Mouse (Mus musculus) mature B cell (primary cell): ENCODE measurements around the gene Tas2r134.

Experiments used
- in situ Hi-C: fragments of 300-500 bp; cut with MboI; formaldehyde crosslinking; loops from 2 replicates; pipeline ENCODE4 v1.14.3; 2019

The Tas2r134 gene

DNA sequence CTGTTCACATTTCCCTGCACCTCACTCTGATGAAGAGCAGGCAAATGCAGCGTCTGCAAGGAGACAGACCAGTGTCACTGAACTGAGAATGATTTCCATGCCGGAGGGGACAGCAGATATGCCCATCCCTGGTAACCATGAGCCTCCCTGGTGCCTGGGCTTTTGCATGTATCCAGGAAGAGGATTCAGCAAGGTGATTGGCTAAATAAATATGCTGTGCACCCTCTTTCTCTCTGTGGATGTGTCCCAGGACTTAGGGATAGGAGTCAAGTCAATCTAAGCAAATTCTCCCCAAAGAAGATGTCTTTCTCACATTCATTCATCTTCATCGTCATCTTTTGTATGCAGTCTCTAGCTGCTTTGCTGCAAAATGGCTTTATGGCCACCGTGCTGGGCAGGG, at the start of gene Tas2r134:
Gene Tas2r134 (plus strand): TSS at position 301 of the 400 bp plus-strand sequence.
- in situ Hi-C loops = no loop called here

DNA sequence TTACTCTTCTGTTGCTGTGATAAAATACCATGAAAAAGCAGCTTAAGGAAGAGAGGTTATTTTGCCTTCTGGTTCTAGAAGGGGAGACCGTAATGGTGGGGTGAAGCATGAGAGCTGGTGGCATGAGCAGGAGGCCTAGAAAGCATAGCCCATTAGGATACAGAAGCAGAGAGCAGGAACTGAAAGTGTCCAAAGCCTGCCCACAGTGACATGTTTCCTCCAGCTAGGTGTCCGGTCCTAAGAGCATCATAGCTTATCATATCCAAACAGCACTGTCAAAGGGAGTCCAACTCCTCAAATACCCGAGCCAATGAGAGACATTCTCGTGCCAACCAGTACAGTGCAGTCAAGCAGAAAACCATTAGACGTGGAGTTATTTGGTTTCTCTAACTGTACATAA, 47.5 kb upstream of the Tas2r134 start:
- in situ Hi-C loops = no loop called here

DNA sequence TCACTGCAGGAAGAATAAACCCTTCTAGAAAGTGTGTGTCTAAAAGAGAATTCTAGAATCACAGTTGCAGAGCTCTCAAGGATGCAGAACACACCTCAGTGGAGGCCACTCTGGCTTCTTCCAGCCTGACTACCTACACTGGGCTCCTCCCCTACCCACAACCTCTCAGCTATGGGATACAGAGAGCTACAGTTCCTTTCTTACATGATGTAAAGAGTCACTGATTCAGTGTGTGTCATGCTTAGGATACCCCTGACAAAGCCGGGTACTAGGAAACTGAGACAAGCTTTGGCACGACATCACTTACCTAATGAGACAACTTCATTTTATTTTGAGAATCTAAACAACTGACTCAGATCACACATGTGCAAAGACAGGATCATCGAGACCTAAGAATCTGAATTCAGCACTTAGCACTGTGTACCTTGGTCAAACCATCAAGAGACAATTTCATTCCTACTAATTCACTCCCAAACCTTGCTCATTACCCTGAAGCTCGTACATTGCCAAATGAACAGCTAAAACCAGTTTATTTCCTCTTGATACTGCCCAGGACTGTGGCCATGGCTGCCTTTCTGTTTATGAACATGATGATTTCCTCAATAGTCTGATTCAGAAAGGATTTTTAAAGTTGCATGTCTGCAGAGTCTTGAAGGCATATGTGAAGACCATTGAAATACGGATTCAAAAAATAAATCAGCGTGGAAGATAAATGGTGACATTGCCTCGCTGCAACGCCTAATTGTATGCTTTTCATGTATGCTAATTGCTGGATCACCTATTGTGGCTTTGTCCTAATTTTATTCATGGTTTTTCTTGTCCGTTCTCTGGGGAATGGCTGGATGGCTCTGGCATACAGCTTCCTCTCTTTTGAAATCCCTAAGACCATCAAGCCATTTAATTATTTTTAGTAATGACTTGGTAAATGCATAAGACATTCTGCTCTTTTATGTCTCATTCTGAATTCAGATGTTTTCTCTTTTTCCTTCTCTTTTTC, 43.0 kb upstream of the Tas2r134 start:
- in situ Hi-C loops = no loop called here

DNA sequence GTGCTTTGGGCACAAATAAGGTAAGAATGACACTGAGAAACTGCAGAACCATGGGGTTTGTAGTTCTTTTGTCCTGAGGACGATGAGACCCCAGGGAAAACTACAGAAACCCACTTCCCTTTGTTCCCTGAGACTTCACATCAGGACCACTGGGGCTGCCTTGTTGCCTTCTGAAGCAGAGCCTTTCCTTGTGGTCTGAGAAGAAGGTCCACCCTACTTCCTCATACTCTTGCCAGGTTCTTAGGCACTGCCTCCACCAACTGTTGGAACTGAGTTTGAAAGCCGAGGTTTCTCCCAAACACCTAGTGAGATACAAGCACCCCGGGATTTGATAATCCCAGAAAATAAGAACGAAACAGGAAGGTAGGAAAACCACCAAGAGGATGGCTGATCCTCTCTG, 39.0 kb upstream of the Tas2r134 start:
- in situ Hi-C loops = no loop called here

DNA sequence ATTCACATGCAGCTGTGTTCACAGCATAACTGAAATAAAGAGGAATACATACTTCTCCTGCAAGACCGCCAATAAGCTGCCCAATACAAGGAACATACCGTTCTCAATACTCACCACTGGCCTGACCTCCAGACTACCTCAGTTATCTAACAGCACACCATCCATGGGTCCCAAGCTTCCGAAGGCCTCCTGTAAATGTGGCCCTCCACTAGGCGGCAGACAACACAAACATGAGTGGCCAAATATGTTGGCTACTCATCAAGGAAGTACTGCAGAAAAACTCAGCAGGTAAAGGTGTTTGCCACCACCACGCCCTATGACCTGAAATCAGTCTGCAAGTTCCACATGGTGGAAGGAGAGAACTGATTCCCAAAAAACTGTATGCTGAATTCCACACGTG, 38.4 kb upstream of the Tas2r134 start:
- in situ Hi-C loops = no loop called here

DNA sequence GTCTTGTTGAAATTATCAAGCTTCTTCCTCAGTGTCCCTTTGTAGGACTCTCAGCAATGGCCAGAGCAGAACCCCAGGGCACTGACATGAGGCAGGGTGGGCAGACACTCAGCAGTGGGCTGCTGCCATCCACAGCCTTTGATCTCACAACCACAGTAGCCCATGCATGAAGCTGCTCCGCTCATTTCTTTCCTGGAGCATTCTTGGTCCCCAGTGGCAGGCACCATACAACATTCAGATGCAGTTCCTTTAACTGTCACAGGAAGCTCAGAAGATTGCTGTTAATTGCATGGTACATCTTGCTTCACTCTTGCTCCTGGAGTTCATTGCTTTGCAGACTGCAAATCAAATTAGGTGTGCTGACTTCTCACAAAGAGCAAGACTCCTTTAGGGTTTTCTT, 37.7 kb upstream of the Tas2r134 start:
- in situ Hi-C loops = no loop called here

DNA sequence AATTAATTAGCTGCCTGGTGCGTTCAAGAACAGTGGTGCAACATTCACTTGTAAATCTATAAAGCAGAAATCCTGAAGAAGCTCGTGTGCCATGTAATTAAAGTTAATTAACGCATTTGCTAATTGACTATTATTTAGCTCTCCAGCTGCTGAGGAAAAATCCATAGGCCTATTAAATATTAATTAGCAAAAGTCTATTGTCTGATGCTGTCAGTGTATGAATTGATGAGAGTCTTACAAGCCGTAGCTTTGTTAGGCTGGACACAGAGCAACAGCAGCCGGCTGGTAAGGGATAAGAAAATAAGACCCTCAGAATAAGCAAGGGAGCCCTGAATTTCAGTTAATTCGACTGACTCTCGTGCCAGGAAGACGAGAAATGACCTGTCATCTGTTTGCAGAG, 37.0 kb upstream of the Tas2r134 start:
- in situ Hi-C loops = no loop called here

DNA sequence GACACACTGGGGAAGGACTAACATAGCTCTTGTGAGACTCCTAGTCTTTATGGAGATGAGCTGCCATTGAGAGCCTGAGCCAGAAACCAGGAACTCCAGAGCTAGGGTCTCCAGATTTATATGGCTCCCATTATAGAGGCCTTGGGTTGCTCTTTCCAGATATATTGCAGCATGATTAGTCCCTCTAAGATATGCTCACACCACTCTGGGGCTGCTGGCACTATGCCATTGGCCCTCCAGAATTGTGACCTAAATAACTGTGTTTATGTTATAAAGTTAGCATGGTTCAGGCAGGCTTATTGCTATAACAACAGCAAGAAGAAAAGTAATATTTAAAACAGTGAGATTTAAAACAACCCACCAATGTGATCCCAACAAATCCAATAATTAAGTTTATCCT, 35.2 kb upstream of the Tas2r134 start:
- in situ Hi-C loops = no loop called here

DNA sequence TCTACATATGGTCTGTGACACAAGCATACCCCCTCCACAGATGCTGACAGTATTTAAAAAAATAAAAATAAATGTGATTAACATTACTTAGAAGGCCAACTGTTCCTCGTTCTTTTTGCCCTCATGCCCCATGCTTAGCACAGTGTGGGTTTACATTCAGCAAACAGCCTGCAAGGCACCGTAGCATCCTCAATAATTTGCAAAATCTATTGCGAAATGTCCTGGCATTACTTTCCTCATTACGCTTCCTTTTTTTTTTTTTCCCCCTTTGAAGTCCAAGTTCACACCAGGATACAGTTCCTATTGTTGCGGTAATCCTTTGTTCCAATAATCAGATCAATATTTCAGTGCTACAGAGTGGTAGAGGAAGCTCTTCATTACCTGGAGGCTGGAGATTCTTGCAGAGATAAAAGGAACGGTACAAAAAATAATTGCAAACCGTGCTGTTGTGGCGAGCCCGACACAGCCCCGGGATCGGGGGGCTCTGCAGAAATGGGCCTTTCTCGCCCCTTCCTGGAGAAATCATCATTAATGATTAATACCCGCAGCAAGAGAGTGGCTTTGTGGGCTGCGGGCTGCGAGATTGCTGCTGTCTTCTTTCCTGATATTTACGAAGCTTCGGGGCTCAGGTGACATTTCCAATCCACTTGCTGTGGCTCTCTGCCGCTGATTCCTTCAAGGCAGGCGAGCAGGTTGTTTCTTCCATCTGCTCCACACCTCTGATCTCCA, 27.7 kb upstream of the Tas2r134 start:
- in situ Hi-C loops = no loop called here

DNA sequence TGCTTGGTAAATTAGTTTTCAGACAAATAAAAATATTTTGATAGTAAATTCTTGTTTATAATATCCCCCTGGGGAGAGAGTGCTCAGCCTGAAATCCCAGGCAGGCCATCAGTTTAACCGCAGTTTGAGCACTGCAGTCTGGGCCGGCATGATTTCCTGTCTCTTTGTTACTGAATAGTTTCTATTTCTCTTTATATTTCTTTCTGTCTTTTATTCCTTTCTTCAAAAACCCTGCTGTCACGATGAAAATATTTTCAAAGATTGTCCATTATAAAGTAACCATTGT, 27.2 kb upstream of the Tas2r134 start:
- in situ Hi-C loops = no loop called here

DNA sequence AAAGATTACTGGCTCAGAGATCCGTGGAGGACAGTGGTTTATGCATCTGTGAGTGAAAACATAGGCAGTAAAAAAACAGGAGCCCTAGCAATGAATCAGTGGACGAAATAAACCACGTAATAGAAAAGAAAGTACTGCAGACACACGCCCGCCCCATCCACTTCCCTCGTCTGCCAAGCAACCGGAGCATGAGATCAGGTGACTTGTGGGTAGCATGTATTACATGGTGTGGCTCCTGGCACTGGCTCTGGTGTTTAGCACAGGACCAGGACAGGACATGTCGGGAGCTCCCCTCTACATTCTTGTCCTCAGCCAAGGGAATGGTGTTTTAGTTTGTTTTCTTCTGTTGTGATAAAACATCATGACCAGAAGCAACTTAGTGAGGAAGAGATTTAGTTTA, 26.4 kb upstream of the Tas2r134 start:
- in situ Hi-C loops = no loop called here

DNA sequence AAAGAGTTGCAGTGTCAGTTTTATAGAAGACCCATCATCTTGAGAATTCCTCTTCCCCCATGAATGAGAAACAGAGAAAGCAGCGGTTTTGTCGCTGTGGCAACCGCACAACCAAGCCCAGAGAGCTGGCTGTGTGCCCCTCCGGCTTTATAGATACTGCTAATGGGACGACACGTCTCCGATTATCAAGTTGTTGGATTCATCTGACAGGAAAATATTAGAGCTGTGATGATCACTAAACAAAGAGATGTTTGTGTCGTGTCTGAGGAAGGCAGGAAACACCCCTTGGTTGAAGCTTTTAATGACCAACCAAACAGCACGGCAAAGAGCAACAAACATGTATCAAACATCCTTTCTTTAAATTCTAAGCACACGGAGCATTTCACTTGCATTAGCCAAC, 17.0 kb upstream of the Tas2r134 start:
- in situ Hi-C loops = no loop called here

DNA sequence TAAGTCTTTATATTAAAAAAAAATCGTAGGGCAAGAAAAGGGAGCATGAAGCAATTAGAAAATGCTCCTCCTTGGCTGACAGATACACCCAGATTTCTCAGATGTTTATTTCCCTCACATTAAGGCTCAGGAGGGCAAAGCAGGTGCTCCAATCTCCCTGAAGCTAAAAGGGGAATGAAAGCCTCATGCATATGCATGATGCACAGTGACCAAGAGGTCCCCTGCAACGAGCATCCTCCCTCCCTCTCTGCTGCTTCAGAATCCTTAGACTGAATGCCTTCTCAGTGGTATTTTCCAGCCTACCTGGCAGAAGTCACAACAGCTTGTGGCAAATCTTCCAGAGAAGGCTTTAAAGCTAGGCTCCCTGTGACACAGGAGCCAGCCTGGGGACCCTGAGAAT, 16.4 kb upstream of the Tas2r134 start:
- in situ Hi-C loops = no loop called here

DNA sequence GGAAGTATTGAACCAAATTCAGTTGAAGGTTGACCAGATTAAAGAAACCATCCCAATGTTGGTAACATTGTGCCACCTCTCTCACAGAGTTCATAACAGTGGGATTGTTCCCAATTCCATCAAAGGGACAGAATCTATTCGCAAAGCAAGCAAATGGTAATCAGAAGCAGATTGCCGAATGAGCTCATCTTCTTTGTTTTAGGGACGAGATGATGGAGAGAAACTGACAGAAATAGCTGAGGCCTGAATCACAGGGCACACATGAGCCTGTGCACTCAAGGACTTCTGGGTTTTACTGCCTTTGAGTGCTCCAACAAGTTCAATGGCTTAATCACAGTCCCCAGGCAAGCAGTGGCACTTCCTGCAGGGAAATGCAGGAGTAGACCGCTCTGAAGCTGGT, 13.6 kb upstream of the Tas2r134 start:
- in situ Hi-C loops = no loop called here

DNA sequence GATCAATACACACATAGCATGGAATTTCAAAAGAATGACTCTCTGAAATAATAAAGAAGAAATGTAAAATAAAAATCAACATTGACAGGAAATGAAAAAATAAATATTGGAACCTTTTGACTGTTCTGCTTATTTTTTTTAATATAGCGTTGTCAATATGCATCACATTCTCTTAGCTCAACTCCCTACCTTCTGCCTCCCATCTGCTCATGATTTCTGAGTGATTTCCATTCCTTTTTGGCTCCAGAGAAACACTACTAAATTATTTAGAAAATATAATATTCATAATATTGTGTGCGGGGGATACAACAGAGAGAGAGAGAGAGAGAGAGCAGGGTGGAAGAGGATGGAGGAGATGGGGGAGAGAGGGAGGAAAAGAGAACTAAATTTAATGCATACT, 5.4 kb upstream of the Tas2r134 start:
- in situ Hi-C loops = no loop called here

DNA sequence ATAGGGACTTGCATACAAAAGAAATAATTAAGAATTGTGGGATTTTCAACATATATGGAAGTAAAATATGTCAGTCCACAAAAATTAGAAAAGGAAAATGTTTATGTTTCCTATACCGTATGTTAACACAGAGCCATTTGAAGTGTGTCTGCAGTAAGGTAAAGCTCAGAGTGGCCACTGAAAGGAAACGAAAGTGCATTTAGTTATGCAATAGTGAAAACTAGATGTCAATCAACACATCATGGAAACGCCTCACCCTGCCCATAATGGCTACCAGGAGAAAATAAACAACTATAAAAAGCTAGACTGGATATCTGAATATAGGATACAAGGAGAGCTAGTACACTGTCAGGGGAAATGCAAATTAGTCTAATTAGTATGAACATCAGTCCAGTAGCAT, 1.3 kb upstream of the Tas2r134 start:
- in situ Hi-C loops = no loop called here

DNA sequence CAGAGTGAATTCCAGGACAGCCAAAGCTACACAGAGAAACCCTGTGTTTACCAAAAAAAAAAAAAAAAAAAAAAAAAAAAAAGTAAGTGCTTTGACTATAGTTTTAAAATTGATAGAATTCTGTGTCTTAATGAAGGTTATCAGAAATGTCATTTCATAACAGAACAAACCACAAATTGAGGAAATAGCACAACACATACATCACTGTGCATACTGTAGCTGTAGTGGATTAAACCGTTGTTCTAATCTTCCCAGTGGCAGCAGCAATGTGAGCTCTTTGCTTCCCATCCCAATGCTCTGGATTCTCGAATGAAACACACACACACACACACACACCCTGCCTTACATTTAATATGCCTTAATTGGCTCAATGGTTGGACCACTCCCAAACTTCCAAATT, 4.1 kb downstream of the Tas2r134 start:
- in situ Hi-C loops = no loop called here

DNA sequence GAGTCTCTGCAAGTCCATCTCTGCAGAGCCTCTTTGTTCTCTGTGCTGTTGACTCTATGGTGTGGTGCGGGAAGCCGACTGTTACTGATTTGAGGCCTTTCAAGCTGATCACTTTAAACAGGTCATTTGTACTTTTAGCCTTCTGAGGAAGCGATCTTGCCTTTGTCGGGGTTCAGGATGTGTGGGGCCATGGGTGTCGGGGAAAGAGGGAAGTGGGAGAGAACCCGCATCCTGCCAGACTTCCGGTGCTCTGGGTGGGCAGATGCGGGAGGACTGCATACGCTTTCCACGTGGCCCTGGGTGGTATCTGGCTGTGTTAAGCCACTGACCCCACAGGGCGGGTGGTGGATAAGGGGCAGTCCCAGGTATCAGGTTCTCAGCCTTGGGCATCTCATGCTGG, 10.4 kb downstream of the Tas2r134 start:
- in situ Hi-C loops = no loop called here

DNA sequence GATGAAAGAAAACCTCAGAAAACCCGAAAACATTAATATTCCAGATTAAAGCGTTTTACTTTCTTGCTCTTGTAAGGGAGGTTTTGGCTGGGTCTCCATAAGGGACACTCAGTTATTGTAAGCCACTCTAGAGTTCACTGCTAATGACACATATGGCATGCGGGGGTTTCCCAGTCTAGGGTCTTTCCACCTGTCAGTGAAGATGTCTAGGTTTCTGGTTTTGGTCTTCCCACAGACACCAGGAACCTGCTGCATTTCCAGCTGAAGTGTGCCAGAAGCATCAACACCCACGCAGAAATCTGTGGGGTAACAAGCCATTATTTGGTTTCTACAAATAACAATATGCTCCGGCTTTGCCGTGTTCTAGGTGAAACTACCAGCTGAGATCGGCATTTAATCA, 14.3 kb downstream of the Tas2r134 start:
- in situ Hi-C loops = no loop called here

DNA sequence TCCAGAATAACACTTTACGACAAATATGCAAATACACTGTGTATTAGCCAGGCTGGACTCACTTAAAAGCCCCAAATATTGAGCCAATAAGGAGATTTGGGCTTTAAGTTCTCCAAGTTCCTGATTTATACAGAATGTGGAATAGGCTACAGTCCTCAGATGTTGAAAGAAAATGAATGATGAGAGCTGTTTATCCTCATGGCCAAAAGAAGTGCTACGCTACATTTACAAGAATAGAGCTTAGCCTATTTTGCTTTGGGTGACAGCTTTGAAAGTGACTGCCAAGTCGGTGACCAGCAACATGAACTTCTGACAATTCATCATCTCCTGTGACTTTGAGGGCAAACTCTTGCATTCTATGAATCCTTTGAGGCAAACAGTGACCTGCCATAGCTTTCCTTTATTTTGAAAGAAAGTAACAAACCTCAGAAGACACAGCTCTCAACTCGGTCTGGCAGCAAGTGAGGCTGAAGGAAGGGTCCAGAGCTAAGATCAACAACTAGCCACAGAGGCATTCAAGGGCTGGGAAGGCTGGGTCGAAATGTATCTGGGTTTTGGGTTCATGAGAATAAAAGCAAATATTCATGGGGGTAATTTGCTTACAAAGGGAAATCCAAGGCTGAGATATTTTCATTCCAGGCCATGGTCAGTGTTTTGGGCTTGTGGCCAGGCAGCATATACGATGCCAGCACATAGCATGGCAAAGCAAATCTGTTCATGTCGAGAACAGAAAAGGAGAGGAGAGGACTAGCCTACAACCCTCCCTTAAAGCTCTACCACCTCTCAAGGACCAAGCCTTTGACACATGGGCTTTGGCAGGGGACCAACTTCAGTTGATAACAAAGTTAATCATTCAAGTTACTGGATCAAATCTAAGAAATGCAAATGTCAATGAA, 16.2 kb downstream of the Tas2r134 start:
- in situ Hi-C loops = no loop called here

DNA sequence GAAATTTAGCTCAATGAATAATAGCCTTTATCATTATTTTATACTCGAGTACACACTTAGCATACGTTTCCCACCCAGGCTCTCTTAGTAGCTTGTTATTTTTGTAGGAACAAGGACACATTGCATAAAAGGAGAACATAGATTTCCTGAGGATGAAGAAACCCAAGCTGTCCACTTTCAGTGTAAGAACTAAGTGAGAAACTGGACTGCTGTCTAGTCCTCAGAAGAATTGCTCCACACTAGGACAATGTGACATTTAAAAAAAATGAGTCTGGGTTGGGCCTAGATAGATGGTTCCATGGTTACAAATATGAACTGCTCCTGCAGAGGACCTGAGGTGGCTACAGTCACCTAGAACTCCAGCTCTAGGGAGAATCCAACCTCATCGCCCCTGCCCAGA, 20.7 kb downstream of the Tas2r134 start:
- in situ Hi-C loops = no loop called here

DNA sequence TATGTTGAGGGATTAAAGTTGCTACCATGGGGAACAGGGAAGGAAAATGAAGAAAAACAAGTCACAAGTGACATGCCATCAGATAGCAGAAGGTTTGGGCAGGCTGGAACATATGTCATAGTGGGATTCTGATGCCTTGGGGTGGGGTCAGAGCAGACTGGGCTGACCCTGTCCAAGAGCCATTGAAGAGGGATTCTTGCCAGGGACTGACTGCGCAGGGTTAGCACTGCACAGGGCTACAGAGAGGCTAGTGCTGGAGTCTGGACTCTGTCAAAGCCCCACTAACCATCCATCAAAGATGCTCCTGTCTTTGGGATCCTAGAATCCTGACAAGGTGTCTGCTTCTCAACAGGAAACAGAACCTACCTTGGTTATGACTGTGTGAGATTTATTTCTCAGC, 22.6 kb downstream of the Tas2r134 start:
- in situ Hi-C loops = no loop called here
